ENCODE assay signal across 13 mouse cellular contexts in genomic region chr19:6403869-6404268, GRCm38 (mm10). TPM values are rescaled to one million over a fixed set of nuclear protein-coding genes. Genes with fewer than 3 reads are reported as not detected.
"Had no signal": no experiment of that assay in that cellular context is flagged by ENCODE, and none has a peak within 500 bp of the region (broad histone marks: within the 10 kb centered on the region; RNA-seq: fewer than 3 reads in every experiment).

No protein-coding gene starts in this region.

- H3K9ac ChIP-seq: liver, postnatal 0 days; lung, embryonic 15.5 days; midbrain, embryonic 15.5 days; stomach, embryonic 15.5 days had no signal

- ATAC-seq: liver, postnatal 0 days; midbrain, embryonic 15.5 days had no signal

- DNase-seq: kidney, adult 8-10 months; kidney, postnatal 25 days; liver, postnatal 0 days; lung, postnatal 14 days; right cerebral cortex, postnatal 14 days; thymus, postnatal 4 days had no signal

- H3K27ac ChIP-seq: left cerebral cortex, adult 2 months; limb, embryonic 10.5 days; lung, embryonic 15.5 days; macrophage; midbrain, embryonic 15.5 days; neural tube, embryonic 13.5 days; stomach, embryonic 15.5 days had no signal

- H3K4me3 ChIP-seq: left cerebral cortex, adult 2 months; limb, embryonic 10.5 days; lung, embryonic 15.5 days; midbrain, embryonic 15.5 days; neural tube, embryonic 13.5 days; stomach, embryonic 15.5 days had no signal

- H3K9me3 ChIP-seq: limb, embryonic 10.5 days; lung, embryonic 15.5 days; midbrain, embryonic 15.5 days; neural tube, embryonic 13.5 days; stomach, embryonic 15.5 days had no signal

- H3K4me2 ChIP-seq: lung, embryonic 15.5 days; midbrain, embryonic 15.5 days; neural tube, embryonic 13.5 days; stomach, embryonic 15.5 days had no signal

- H3K36me3 ChIP-seq: limb, embryonic 10.5 days; lung, embryonic 15.5 days; midbrain, embryonic 15.5 days; neural tube, embryonic 13.5 days; stomach, embryonic 15.5 days had no signal

RNA-seq across cellular contexts. Expression of gene Nrxn2, which starts 14.7 kb away (rescaled TPM):
- polyA plus RNA-seq: macrophage had no signal
